Mouse (Mus musculus): Measurements from ENCODE around the gene Stxbp1.
"Not testable (repeated sequence)": the region's sequence is repeated elsewhere in the genome, so short reads cannot be mapped to it uniquely, and the experiment has no call there.

Stxbp1 gene

GRCm38 (mm10) chr2:32874070-32874469, 27.0 kb upstream of the Stxbp1 start:
- DNase-seq (ENCODE audit: low read depth, low spot score), result no peak

- DNase-seq (ENCODE audit: low read depth, low spot score), result no peak
These were observed 23.4 kb upstream of the Stxbp1 start for GRCm38 (mm10) chr2:32870275-32871100.

- DNase-seq (ENCODE audit: low read depth, low spot score), result no peak
These were observed 22.8 kb upstream of the Stxbp1 start for GRCm38 (mm10) chr2:32869721-32870274.

GRCm38 (mm10) chr2:32867354-32867753, 20.3 kb upstream of the Stxbp1 start:
- DNase-seq (ENCODE audit: low read depth, low spot score), result no peak

GRCm38 (mm10) chr2:32864755-32865154, 17.7 kb upstream of the Stxbp1 start:
- DNase-seq (ENCODE audit: low read depth, low spot score), result no peak

- no peak for DNase-seq (ENCODE audit: low read depth, low spot score)
These were observed 16.3 kb upstream of the Stxbp1 start for GRCm38 (mm10) chr2:32863317-32863716.

GRCm38 (mm10) chr2:32860799-32861198, 13.8 kb upstream of the Stxbp1 start:
- DNase-seq (ENCODE audit: low read depth, low spot score), result no peak

GRCm38 (mm10) chr2:32859622-32860012, 12.6 kb upstream of the Stxbp1 start:
- no peak for DNase-seq (ENCODE audit: low read depth, low spot score)

GRCm38 (mm10) chr2:32859010-32859621, 12.1 kb upstream of the Stxbp1 start:
- DNase-seq (ENCODE audit: low read depth, low spot score), result no peak

- DNase-seq (ENCODE audit: low read depth, low spot score), result no peak
These were observed 10.5 kb upstream of the Stxbp1 start for GRCm38 (mm10) chr2:32857584-32857983.

GRCm38 (mm10) chr2:32855790-32856465, 8.9 kb upstream of the Stxbp1 start:
- DNase-seq (ENCODE audit: low read depth, low spot score), result no peak

- DNase-seq (ENCODE audit: low read depth, low spot score), result no peak
These were observed 8.2 kb upstream of the Stxbp1 start for GRCm38 (mm10) chr2:32855046-32855785.

GRCm38 (mm10) chr2:32854206-32854605, 7.2 kb upstream of the Stxbp1 start:
- DNase-seq (ENCODE audit: low read depth, low spot score), result peak; percentile 70

- DNase-seq (ENCODE audit: low read depth, low spot score), result not testable (repeated sequence)
These were observed 6.7 kb upstream of the Stxbp1 start for GRCm38 (mm10) chr2:32853716-32854115.

- peak; percentile 79 for DNase-seq (ENCODE audit: low read depth, low spot score)
These were observed 5.1 kb upstream of the Stxbp1 start for GRCm38 (mm10) chr2:32852156-32852555.

- DNase-seq (ENCODE audit: low read depth, low spot score), result no peak
These were observed 400 bp upstream of the Stxbp1 start for GRCm38 (mm10) chr2:32847468-32847821.

GRCm38 (mm10) chr2:32846101-32846804, 792 bp downstream of the Stxbp1 start:
- no peak for DNase-seq (ENCODE audit: low read depth, low spot score)

- no peak for DNase-seq (ENCODE audit: low read depth, low spot score)
These were observed 1.4 kb downstream of the Stxbp1 start for GRCm38 (mm10) chr2:32845572-32846100.

GRCm38 (mm10) chr2:32842558-32842957, 4.5 kb downstream of the Stxbp1 start:
- DNase-seq (ENCODE audit: low read depth, low spot score), result no peak

GRCm38 (mm10) chr2:32841099-32841498, 5.9 kb downstream of the Stxbp1 start:
- no peak for DNase-seq (ENCODE audit: low read depth, low spot score)

GRCm38 (mm10) chr2:32839261-32839660, 7.8 kb downstream of the Stxbp1 start:
- DNase-seq (ENCODE audit: low read depth, low spot score), result no peak

All from WW6 (cell line).